Mouse (Mus musculus) urinary bladder, postnatal 10 days (tissue): ENCODE measurements around the gene Prrt4.

Experiments used
- DNase-seq: peaks from one replicate; pipeline ENCODE4 v3.0.0; 2022; ENCODE audit warnings: low spot score

Gene Prrt4

DNA sequence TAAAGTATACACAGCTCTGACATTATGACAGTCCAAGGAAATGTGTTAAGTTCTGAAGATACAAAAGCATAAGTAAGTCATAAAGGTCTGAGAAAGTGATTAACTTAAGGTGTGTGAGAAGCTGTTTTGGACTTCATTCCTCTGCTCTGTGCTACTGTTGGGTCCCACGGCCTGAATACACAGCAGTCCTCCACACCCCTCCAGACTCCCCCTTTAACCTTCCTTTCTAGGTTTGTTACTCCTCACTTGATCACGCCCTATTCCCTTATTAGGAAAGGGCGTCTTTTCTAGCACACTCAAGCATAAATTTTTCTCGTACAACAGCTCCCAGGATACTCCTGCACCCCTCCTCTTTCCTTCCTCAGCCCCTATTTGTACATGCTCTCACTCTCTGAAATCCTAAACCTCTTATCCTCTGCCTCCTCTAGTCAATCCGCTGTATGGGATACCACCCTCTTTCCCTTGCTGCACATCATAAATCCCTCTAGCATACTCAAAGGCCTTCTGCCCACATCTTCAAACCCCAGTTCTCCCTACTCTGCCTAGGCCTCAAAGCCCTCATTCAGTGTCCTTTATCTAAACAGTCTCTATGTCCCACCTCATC is 31.9 kb downstream of the Prrt4 start:
- DNase-seq, result no peak

DNA sequence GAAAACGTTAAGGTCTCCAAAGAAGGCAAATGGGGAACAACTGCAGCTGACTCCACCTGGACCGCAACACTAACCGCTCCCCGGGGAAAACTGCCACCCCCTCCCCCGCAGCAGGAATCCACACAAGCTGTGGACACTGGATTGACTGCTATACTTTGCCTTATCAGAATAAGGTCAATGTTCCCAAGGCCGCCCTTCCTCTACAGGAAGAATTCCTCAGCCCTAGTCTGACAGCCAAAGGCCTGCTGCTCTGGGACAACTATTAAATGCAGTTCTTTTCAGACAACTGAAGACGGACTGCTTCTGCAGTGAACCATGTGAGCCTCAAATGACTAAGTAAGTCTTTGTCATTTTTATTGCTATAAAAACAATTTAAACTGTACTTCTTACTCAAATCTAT is 32.7 kb downstream of the Prrt4 start:
- no peak for DNase-seq

DNA sequence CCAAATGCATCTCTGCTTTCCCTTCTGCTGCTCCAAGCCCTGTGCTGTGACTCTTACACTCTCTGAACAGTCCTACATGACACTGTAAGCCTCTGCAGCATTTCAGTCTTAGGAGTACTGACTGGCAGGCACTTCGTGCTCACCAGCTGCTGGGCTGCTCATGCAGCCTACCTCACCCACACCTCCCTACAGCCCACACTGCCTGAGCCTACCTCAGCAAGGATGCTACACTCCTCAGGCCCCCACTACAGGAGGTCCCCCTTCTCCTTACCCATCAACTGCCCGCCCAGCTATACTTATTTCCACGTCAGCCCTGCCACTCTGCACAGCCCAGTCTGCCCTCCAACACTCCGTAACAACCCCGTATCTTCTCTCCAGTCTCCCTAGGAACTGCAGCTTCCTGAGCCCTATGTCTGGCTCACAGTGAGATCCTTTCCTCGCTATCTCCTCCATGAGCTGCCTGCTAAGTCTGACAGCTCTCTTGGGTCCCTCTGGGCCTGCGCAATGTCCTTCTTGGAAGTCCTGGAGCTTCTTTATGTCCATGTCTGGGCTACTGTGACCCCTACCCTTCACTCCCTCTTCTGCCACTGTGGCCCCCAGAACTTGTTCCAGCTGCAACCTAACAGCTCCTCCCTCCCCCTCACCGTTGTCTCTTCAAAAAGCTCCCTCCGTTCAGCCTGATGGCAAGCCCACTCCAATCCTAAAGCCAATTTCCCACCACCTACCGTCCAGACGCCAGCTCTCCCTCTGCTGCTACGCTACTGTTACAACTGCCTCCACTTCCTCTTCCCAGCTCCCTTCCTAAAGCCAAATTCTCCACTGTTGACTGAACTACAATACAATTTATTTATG is 33.7 kb downstream of the Prrt4 start:
- no peak for DNase-seq

DNA sequence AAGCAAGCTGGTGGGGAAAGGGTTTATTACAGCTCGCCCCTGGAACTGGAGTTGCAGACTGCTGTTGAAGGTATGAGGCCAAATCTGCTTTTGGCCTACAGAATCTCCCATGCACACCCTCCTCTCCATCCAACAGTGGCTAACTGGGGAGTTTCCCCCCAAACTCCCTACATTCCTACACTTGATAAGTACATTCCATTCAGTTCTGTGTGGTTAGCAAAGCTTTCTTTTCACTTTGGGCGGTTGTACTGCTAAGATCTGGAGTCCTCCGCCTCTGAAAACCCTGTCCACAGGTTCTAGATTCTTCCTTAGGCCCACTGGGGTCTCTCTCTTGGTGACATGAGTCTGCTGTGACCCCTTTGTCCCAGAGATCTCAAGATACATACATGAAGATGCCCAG is 34.4 kb downstream of the Prrt4 start:
- DNase-seq, result no peak

DNA sequence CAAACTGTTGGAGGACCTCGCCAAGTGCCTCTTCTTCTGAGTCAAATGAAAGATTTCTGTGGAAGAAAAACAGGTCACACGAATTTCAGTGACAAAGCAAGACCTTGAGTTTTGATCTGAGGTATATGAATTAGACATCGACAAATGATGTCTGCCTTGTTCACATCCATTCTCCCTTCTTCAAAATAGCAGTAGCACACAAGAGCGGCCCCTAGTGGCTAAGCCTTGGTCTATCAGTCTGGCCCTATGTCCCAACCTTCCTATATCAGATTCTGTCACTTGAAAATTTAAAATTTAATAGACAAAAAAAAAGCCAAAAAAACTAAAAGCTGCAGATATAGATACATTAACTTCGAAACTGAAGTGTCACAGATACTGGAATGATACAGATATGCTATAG is 35.8 kb downstream of the Prrt4 start:
- no peak for DNase-seq

DNA sequence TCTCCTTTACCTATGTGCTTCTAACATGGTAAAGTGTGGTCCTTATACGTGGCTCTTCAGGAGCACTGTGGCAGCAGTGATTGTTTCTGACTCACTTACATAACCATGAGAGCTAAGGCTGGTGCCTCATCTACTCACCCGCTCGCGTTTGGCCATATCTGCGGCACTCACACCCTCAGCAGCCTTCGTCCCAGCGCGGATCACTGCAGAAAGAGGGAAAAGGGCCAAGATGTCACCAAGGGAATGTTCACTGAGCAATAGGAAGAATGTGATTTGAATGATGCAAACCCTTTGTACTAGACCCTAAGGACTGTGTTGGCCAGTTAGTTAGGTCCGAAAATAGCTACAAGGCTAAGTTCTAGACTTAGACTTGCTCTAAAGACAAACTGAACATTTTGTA is 41.9 kb downstream of the Prrt4 start:
- no peak for DNase-seq

DNA sequence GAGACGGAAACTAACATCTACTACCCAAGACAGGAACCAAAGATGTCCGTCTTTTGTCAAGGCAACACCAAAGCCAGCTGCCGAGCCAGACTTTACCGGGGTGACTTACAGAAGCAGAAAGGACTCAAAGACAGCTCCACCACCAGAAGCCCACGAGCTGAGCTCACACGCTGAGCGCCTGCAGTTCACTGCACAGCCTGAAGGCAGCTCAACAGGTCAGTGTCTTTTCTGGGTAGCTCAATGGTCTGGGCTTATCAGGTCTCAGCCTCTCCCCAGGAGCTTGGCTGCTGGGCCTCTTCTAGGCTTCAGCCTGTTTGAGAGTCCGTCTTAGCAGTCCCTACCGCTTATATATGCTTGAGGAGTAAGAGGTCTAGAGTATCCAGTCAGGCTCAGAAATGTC is 46.3 kb downstream of the Prrt4 start:
- DNase-seq, result no peak

DNA sequence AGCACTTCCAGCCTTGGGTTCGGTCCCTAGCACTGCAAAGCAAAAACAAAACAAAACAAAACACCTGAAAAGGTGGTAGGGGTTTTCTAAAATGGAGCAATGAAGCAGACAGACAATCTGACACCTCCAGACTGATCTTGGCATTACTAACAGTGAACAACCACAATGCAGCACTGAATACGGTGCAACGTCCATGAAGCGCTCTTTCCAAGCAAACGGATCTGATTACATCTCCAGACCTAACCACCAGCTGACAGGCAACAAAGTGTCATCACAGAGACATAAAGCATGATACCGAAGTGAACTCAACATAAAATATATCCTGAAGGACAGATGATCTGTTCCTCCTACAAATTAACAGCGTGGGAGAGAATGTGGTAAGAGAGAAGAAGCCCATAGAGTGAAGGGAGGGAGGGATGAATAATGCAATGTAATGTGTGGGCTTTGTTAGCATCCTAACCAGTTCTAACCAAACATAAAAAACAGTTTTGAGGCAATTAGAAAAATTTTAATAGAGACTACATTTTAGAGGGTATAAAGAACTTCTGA is 52.4 kb downstream of the Prrt4 start:
- no peak for DNase-seq

DNA sequence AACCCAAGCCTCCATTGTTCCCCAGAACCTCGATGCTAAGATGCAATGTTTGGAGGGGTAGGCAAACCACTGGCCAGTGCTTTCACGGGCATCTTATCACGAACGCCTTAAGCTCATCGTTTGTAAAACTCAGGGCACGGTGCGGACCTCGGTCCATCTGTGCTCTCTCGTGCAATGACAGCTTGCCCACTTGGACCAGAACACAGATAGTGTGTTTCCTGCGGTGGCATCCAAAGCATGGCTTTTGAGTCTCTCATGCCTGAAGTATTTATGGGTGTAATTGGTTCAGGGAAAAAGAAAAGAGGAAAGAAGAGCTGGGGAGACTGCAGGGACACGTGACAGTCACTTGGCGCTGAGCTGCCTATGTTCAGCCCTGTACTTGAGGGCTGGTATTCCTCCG is 59.4 kb downstream of the Prrt4 start:
- no peak for DNase-seq
